ENCODE assay signal across 12 mouse cellular contexts in the genomic region with DNA sequence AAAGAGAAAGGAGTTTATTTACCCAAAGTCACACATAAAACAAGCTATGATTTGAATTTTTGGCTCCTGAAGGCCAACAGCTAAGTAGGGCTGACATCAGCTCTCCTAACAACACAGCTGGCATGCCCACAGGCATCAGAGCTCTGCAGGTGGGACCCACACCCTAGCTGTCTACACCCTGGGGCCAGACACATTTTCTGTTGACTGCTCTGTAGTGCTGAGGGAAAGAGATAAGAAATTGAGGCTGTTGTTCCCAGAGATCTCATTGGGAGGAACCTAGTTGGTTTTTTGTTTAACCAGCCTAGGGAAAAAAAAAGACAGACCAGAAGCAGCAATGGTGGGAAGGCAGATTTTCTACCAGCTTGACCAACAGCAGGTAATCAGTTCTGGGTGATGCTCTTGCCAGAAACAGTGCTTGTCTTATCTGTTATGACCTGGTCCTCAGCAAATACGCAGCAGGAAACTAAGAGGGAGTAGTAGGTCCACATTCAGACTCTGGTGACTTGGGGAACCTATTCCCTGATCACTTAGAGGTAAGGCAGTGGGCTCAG. TPM values are rescaled to one million over a fixed set of nuclear protein-coding genes. Genes with fewer than 3 reads are reported as not detected.
DNase-seq lines count a peak whose midpoint lies in the region; ATAC-seq lines count a peak whose summit lies in the region.
"Had no signal": no experiment of that assay in that cellular context is flagged by ENCODE, and none has a peak within 500 bp of the region (broad histone marks: within the 10 kb centered on the region; RNA-seq: fewer than 3 reads in every experiment).

No protein-coding gene starts in this region.

- no peak overlapping the region for H3K27ac ChIP-seq in forebrain, embryonic 10.5 days
- no peak overlapping the region for H3K27ac ChIP-seq in forebrain, embryonic 15.5 days (replicated peaks)
- H3K27ac ChIP-seq in midbrain, embryonic 11.5 days (ENCODE audit: low read depth, low read length), result no peak overlapping the region
- no peak overlapping the region for H3K27ac ChIP-seq in midbrain, embryonic 13.5 days
- H3K27ac ChIP-seq: limb, embryonic 12.5 days; neural tube, embryonic 13.5 days had no signal

- no peaks in the 10 kb centered on the region for H3K9me3 ChIP-seq in forebrain, embryonic 10.5 days
- no peaks in the 10 kb centered on the region for H3K9me3 ChIP-seq in forebrain, embryonic 15.5 days
- H3K9me3 ChIP-seq in midbrain, embryonic 11.5 days (ENCODE audit: control insufficient read depth, low read length), result no peaks in the 10 kb centered on the region
- no peaks in the 10 kb centered on the region for H3K9me3 ChIP-seq in midbrain, embryonic 13.5 days
- H3K9me3 ChIP-seq: limb, embryonic 12.5 days; neural tube, embryonic 13.5 days had no signal

- 81% methylated on average over 1 of the region's 1 CpGs for WGBS in forebrain, embryonic 10.5 days
- 92% methylated on average over 1 of the region's 1 CpGs for WGBS in forebrain, embryonic 15.5 days
- WGBS in midbrain, embryonic 11.5 days, result 68% methylated on average over 1 of the region's 1 CpGs
- WGBS in midbrain, embryonic 13.5 days, result 72% methylated on average over 1 of the region's 1 CpGs

- no peak overlapping the region for H3K4me2 ChIP-seq in forebrain, embryonic 15.5 days (replicated peaks)
- no peak overlapping the region for H3K4me2 ChIP-seq in midbrain, embryonic 11.5 days
- no peak overlapping the region for H3K4me2 ChIP-seq in midbrain, embryonic 13.5 days (replicated peaks)

- no peak for DNase-seq in forebrain, embryonic 10.5 days (ENCODE audit: extremely low spot score, low spot score)
- DNase-seq in midbrain, embryonic 11.5 days (ENCODE audit: low spot score, missing footprints), result peak; percentile 84
- DNase-seq in spleen, postnatal 14 days (ENCODE audit: low spot score in 2 of 2), result peak; percentile 33 to 57
- DNase-seq in kidney, adult 11 months, result no peak
- DNase-seq in ovary, postnatal 36 days (ENCODE audit: low spot score), result no peak
- DNase-seq: thymus, adult 2 months had no signal

- H3K36me3 ChIP-seq in forebrain, embryonic 10.5 days (replicated peaks), result no peaks in the 10 kb centered on the region
- no peaks in the 10 kb centered on the region for H3K36me3 ChIP-seq in forebrain, embryonic 15.5 days
- H3K36me3 ChIP-seq in midbrain, embryonic 11.5 days (ENCODE audit: control insufficient read depth, insufficient read depth, low read length), result no peaks in the 10 kb centered on the region
- no peaks in the 10 kb centered on the region for H3K36me3 ChIP-seq in midbrain, embryonic 13.5 days
- H3K36me3 ChIP-seq: limb, embryonic 12.5 days; neural tube, embryonic 13.5 days had no signal

- H3K4me1 ChIP-seq in forebrain, embryonic 10.5 days, result peaks cover 17% of the 10 kb centered on the region
- H3K4me1 ChIP-seq in forebrain, embryonic 15.5 days, result peaks cover 13% of the 10 kb centered on the region
- no peaks in the 10 kb centered on the region; the same call in 1 of the 2 replicates for H3K4me1 ChIP-seq in midbrain, embryonic 11.5 days (ENCODE audit: control insufficient read depth, insufficient read depth, low read length)
- H3K4me1 ChIP-seq in midbrain, embryonic 13.5 days (replicated peaks), result peaks cover 16% of the 10 kb centered on the region

- H3K9ac ChIP-seq in forebrain, embryonic 15.5 days (replicated peaks), result no peak overlapping the region
- no peak overlapping the region for H3K9ac ChIP-seq in midbrain, embryonic 11.5 days (ENCODE audit: low read length)
- H3K9ac ChIP-seq in midbrain, embryonic 13.5 days (replicated peaks), result no peak overlapping the region
- H3K9ac ChIP-seq: limb, embryonic 12.5 days had no signal

- H3K27me3 ChIP-seq in forebrain, embryonic 10.5 days (ENCODE audit: poor library complexity, severe bottlenecking), result peaks cover 52% of the 10 kb centered on the region
- H3K27me3 ChIP-seq in forebrain, embryonic 15.5 days, result peaks cover 7% of the 10 kb centered on the region; the same call in 1 of the 2 replicates
- peaks cover 20% of the 10 kb centered on the region for H3K27me3 ChIP-seq in midbrain, embryonic 11.5 days (ENCODE audit: control insufficient read depth, insufficient read depth, low read length)
- peaks cover 43% of the 10 kb centered on the region for H3K27me3 ChIP-seq in midbrain, embryonic 13.5 days

- H3K4me3 ChIP-seq in forebrain, embryonic 10.5 days, result peak overlapping the region; percentile 64; the same call in 1 of the 2 replicates
- no peak overlapping the region for H3K4me3 ChIP-seq in forebrain, embryonic 15.5 days
- H3K4me3 ChIP-seq in midbrain, embryonic 11.5 days (ENCODE audit: low read depth, low read length), result no peak overlapping the region
- H3K4me3 ChIP-seq in midbrain, embryonic 13.5 days (replicated peaks), result no peak overlapping the region

- no peak for ATAC-seq in forebrain, embryonic 15.5 days (replicated peaks)
- no peak for ATAC-seq in midbrain, embryonic 11.5 days (ENCODE audit: low FRiP score)
- no peak for ATAC-seq in midbrain, embryonic 13.5 days
- ATAC-seq in erythroid progenitor cell, adult 5-6 weeks (replicated peaks; ENCODE audit: low FRiP score, poor library complexity, severe bottlenecking), result peak; percentile 69

RNA-seq across cellular contexts. Expression of a gene that starts 1.3 kb away (rescaled TPM):
- 0.76 and 1.3 TPM in 2 replicates for polyA plus RNA-seq in forebrain, embryonic 10.5 days (2016; fragmentation: Nextera tagmentation; extraction: Ambion mirVana)
- polyA plus RNA-seq in forebrain, embryonic 15.5 days (2015; fragmentation: Nextera tagmentation; extraction: Ambion mirVana), result 1.1 and 1.2 TPM in 2 replicates
- 1.4 and 1.5 TPM in 2 replicates for polyA plus RNA-seq in midbrain, embryonic 11.5 days (2014; fragmentation: Nextera tagmentation; extraction: Ambion mirVana)
- 1.0 and 1.3 TPM in 2 replicates for polyA plus RNA-seq in midbrain, embryonic 13.5 days (2015; fragmentation: Nextera tagmentation; extraction: Ambion mirVana)
- 82.9 and 109 TPM in 2 replicates for total RNA-seq in erythroid progenitor cell, adult 5-6 weeks (2015; ENCODE audit: low replicate concordance)
- 115 and 153 TPM in 2 replicates for total RNA-seq in erythroid progenitor cell, adult 5-6 weeks (2017; ENCODE audit: low replicate concordance)

RNA-seq across cellular contexts. Expression of a gene that starts 42.2 kb away (rescaled TPM):
- 49.5 and 53.1 TPM in 2 replicates for polyA plus RNA-seq in forebrain, embryonic 10.5 days (2016; fragmentation: Nextera tagmentation; extraction: Ambion mirVana)
- polyA plus RNA-seq in forebrain, embryonic 15.5 days (2015; fragmentation: Nextera tagmentation; extraction: Ambion mirVana), result 42.8 TPM in 2 replicates
- polyA plus RNA-seq in midbrain, embryonic 11.5 days (2014; fragmentation: Nextera tagmentation; extraction: Ambion mirVana), result 36.1 and 38.4 TPM in 2 replicates
- 23.0 and 23.7 TPM in 2 replicates for polyA plus RNA-seq in midbrain, embryonic 13.5 days (2015; fragmentation: Nextera tagmentation; extraction: Ambion mirVana)
- total RNA-seq in erythroid progenitor cell, adult 5-6 weeks (2015; ENCODE audit: low replicate concordance), result not detected in 2 replicates
- total RNA-seq in erythroid progenitor cell, adult 5-6 weeks (2017; ENCODE audit: low replicate concordance), result not detected in 2 replicates
- total RNA-seq: hematopoietic stem cell, adult 5-6 weeks had no signal

RNA-seq across cellular contexts. Expression of a gene that starts 46.4 kb away (rescaled TPM):
- polyA plus RNA-seq in forebrain, embryonic 10.5 days (2016; fragmentation: Nextera tagmentation; extraction: Ambion mirVana), result 2.0 and 3.0 TPM in 2 replicates
- 0.84 and 1.2 TPM in 2 replicates for polyA plus RNA-seq in forebrain, embryonic 15.5 days (2015; fragmentation: Nextera tagmentation; extraction: Ambion mirVana)
- polyA plus RNA-seq in midbrain, embryonic 11.5 days (2014; fragmentation: Nextera tagmentation; extraction: Ambion mirVana), result 2.5 and 2.9 TPM in 2 replicates
- 1.7 and 1.8 TPM in 2 replicates for polyA plus RNA-seq in midbrain, embryonic 13.5 days (2015; fragmentation: Nextera tagmentation; extraction: Ambion mirVana)
- 4.7 and 7.5 TPM in 2 replicates for total RNA-seq in erythroid progenitor cell, adult 5-6 weeks (2015; ENCODE audit: low replicate concordance)
- 4.2 and 11.9 TPM in 2 replicates for total RNA-seq in erythroid progenitor cell, adult 5-6 weeks (2017; ENCODE audit: low replicate concordance)

Comparison
In these comparisons a context has a peak if more than half of its experiments do, and no peak if none do; other contexts are left out.
1. DNase-seq: peak in midbrain, embryonic 11.5 days (single experiment) and spleen, postnatal 14 days (2 of 2); none in forebrain, embryonic 10.5 days (single experiment), kidney, adult 11 months (single experiment) and ovary, postnatal 36 days (single experiment).